Mouse (Mus musculus): ENCODE results near the gene Trpm4.

DNA sequence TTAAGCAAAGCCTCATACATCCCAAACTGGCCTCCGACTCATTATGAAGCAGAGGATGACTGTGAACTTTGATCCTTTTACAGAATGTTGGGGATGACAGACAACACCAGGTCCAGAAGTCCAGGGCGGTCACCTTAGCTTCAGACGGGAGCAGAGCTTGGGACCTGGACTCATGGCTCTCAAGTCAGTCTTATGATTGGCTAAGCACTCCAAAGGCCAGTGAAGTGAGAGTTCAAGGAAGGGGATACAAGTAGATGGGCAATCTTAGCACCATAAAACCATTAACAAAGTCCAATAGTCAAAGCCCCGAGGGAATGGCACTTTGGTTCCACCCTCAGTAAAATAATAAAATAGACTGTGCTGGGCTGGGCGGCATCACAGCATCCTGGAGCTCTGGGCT lies 10.5 kb downstream of the Trpm4 start:
- TF ChIP-seq CTCF (IDR thresholded peaks at IDR 0.05): no peak
- TF ChIP-seq EP300 (IDR thresholded peaks at IDR 0.05): no peak

Measured in lung, postnatal 0 days (tissue).